Mouse (Mus musculus) thymus, postnatal 10 days (tissue): ENCODE results near the gene Fam110c.

Source experiments
- DNase-seq, 2 experiments: peaks; one replicate each; pipeline ENCODE4 v3.0.0; 2021; ENCODE audit warnings: low spot score in 2 of 2

The Fam110c gene

DNA sequence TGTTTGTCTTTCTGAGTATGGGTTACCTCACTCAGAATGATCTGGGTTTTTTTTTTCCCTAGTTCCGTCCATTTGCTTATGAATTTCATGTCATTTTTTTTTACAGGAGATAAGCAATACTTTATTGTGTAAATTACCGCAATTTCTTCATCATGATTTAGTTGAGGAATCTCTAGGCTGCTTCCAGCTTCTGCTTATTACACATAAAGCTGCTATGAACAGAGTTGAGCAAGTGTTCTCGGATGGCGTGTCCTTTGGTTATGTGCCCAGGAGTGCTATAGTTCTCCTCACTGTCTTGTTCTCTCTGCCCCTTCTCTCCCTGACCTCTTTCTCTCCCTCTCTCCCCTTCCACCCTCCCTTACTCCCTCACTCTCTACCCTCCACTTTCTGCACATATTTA, 28.2 kb downstream of the Fam110c start:
- DNase-seq, result no peak

DNA sequence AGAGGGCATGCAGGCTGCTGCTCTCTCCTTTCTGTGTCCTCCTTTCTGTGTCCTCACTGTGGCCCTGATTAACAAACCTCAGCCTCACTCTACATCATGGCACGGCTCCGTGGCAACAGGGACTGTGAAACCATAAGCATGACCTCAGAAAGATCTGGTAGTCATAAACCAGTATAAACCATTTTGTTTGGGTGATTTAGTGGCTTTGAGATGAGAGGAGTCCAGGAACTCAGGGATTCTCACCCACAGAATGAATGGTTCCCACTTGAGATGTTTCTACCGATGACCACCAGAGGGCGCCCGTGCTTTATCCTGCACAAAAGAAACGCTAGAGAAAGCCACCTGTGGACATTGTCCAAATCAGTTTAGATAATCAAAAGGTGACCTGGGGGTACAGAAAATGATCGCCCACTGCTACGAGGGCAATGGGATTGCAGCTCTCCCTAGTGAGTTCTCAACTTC, 42.4 kb downstream of the Fam110c start:
- DNase-seq, result peak in 1 of 2 experiments; percentile 24

GRCm38 (mm10) chr12:31120535-31120934, 46.9 kb downstream of the Fam110c start:
- no peak for DNase-seq

- no peak for DNase-seq
These were observed 49.4 kb downstream of the Fam110c start for GRCm38 (mm10) chr12:31122892-31123622.

- DNase-seq, result no peak
These were observed 52.4 kb downstream of the Fam110c start for GRCm38 (mm10) chr12:31126071-31126470.

GRCm38 (mm10) chr12:31129548-31129947, 55.9 kb downstream of the Fam110c start:
- no peak for DNase-seq
